ENCODE assay signal across 23 mouse cellular contexts in the genomic region with DNA sequence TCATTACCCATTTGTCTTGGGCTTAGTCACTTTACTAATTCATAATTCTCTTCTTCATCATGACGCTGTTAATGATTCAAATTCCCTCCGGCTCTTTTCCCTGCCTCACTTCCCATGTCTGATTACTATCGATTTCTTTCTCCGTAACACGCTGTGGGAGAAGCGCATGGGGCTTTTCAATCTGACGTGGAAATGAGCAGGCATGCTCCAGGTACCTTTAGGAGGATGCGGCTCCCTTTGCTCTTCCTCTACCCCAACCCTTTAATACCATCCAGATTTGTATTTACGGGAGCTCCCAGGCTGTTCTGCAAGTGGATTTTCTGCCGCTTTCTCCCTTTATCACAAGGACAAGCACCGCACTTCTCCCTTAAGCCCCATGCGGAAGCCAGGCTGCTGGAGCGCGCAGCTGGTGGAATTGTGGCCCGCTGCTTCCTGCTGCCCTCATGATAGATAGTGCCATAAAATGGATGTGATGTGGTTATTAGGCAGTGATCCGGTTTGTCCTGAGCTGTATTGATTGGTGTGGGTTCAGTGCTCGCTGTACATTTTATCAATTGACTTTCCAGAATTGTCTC.
DNase-seq lines count a peak whose midpoint lies in the region; ATAC-seq and TF ChIP-seq lines count a peak whose summit lies in the region.
"Had no signal": no experiment of that assay in that cellular context is flagged by ENCODE, and none has a peak within 500 bp of the region (broad histone marks: within the 10 kb centered on the region; RNA-seq: fewer than 3 reads in every experiment).

No protein-coding gene starts in this region.

- 0 out of 2 replicates have a peak, but pooled peaks cover 2% of the 10 kb centered on the region for H3K4me1 ChIP-seq in neural tube, embryonic 11.5 days (ENCODE audit: control insufficient read depth, insufficient read depth, low read length)
- no peaks in the 10 kb centered on the region for H3K4me1 ChIP-seq in midbrain, embryonic 14.5 days (ENCODE audit: control insufficient read depth, insufficient read depth, low read length)
- H3K4me1 ChIP-seq in neural tube, embryonic 15.5 days = peaks cover 5% of the 10 kb centered on the region; the same call in 1 of the 2 replicates
- H3K4me1 ChIP-seq in lung, postnatal 0 days (ENCODE audit: insufficient read depth, low read depth, low read length) = no peaks in the 10 kb centered on the region
- H3K4me1 ChIP-seq: embryonic facial prominence, embryonic 12.5 days; heart, embryonic 15.5 days; limb, embryonic 10.5 days had no signal

- H3K4me3 ChIP-seq in neural tube, embryonic 11.5 days (ENCODE audit: low read depth, low read length) = no peak overlapping the region
- no peak overlapping the region for H3K4me3 ChIP-seq in midbrain, embryonic 14.5 days (replicated peaks; ENCODE audit: low read depth, low read length)
- H3K4me3 ChIP-seq in neural tube, embryonic 15.5 days (replicated peaks) = peak overlapping the region; percentile 18; the same call in 1 of the 2 replicates
- no peak overlapping the region for H3K4me3 ChIP-seq in lung, postnatal 0 days (ENCODE audit: low read depth, low read length)
- H3K4me3 ChIP-seq: embryonic facial prominence, embryonic 12.5 days; heart, embryonic 15.5 days; limb, embryonic 10.5 days; myocyte had no signal

- H3K9ac ChIP-seq in neural tube, embryonic 11.5 days (ENCODE audit: low read length) = no peak overlapping the region
- no peak overlapping the region for H3K9ac ChIP-seq in midbrain, embryonic 14.5 days (replicated peaks; ENCODE audit: low read length)
- peak overlapping the region; percentile 32; the same call in 1 of the 2 replicates for H3K9ac ChIP-seq in neural tube, embryonic 15.5 days (replicated peaks)
- no peak overlapping the region for H3K9ac ChIP-seq in lung, postnatal 0 days (replicated peaks; ENCODE audit: low read depth)
- H3K9ac ChIP-seq: embryonic facial prominence, embryonic 12.5 days; heart, embryonic 15.5 days; liver, postnatal 0 days had no signal

- TF ChIP-seq EP300 in lung, postnatal 0 days (IDR thresholded peaks at IDR 0.05) = no peak

- no peaks in the 10 kb centered on the region for H3K27me3 ChIP-seq in neural tube, embryonic 11.5 days (ENCODE audit: control insufficient read depth, insufficient read depth, low read length)
- H3K27me3 ChIP-seq in midbrain, embryonic 14.5 days (ENCODE audit: control insufficient read depth, insufficient read depth, low read length) = no peaks in the 10 kb centered on the region
- no peaks in the 10 kb centered on the region for H3K27me3 ChIP-seq in neural tube, embryonic 15.5 days (replicated peaks)
- H3K27me3 ChIP-seq in lung, postnatal 0 days (replicated peaks; ENCODE audit: insufficient read depth, low read length) = no peaks in the 10 kb centered on the region
- H3K27me3 ChIP-seq: embryonic facial prominence, embryonic 12.5 days; heart, embryonic 15.5 days had no signal

- no peak for TF ChIP-seq CTCF in lung, postnatal 0 days (IDR thresholded peaks at IDR 0.05)

- no peaks in the 10 kb centered on the region for H3K9me3 ChIP-seq in neural tube, embryonic 11.5 days (ENCODE audit: control insufficient read depth, low read length)
- H3K9me3 ChIP-seq in midbrain, embryonic 14.5 days (ENCODE audit: control insufficient read depth, low read length) = no peaks in the 10 kb centered on the region
- no peaks in the 10 kb centered on the region for H3K9me3 ChIP-seq in neural tube, embryonic 15.5 days (replicated peaks)
- H3K9me3 ChIP-seq in lung, postnatal 0 days (ENCODE audit: low read length) = no peaks in the 10 kb centered on the region
- H3K9me3 ChIP-seq: embryonic facial prominence, embryonic 12.5 days; heart, embryonic 15.5 days; limb, embryonic 10.5 days had no signal

- DNase-seq in heart, adult 11 months = peak; percentile 61
- DNase-seq in heart, postnatal 4 days = no peak
- DNase-seq in neural tube, embryonic 11.5 days (ENCODE audit: low spot score) = peak; percentile 35
- no peak for DNase-seq in neural tube, embryonic 10.5 days (ENCODE audit: extremely low spot score, low spot score)
- DNase-seq in midbrain, embryonic 14.5 days = peak; percentile 55
- DNase-seq in lung, postnatal 0 days (ENCODE audit: low spot score) = no peak
- DNase-seq: adrenal gland, postnatal 10 days; cerebellum, adult 11 months; cerebellum, postnatal 25 days; gastrocnemius, postnatal 25 days; kidney, postnatal 36 days; liver, postnatal 0 days; lung, postnatal 14 days had no signal

- H3K4me2 ChIP-seq in neural tube, embryonic 11.5 days (ENCODE audit: low read depth) = no peak overlapping the region
- peak overlapping the region; percentile 13; the same call in 1 of the 2 replicates for H3K4me2 ChIP-seq in midbrain, embryonic 14.5 days (ENCODE audit: low read length)
- peak overlapping the region; percentile 51 for H3K4me2 ChIP-seq in neural tube, embryonic 15.5 days
- no peak overlapping the region for H3K4me2 ChIP-seq in lung, postnatal 0 days (replicated peaks; ENCODE audit: low read depth, low read length)
- H3K4me2 ChIP-seq: embryonic facial prominence, embryonic 12.5 days; heart, embryonic 15.5 days had no signal

- ATAC-seq in neural tube, embryonic 11.5 days (ENCODE audit: insufficient read depth, low FRiP score, low TSS enrichment) = no peak
- ATAC-seq in midbrain, embryonic 14.5 days (ENCODE audit: low FRiP score, low TSS enrichment) = no peak
- peak; percentile 63 for ATAC-seq in neural tube, embryonic 15.5 days (ENCODE audit: low FRiP score)
- no peak for ATAC-seq in lung, postnatal 0 days
- ATAC-seq in frontal cortex, adult (ENCODE audit: low TSS enrichment) = no peak
- ATAC-seq: activated CD4-positive, CD25-positive, alpha-beta regulatory T cell, adult 4 months; forebrain, embryonic 14.5 days; intestine, postnatal 0 days; liver, postnatal 0 days had no signal

- WGBS in neural tube, embryonic 11.5 days = 55% methylated on average over 17 of the region's 17 CpGs
- WGBS in midbrain, embryonic 14.5 days = 57% methylated on average over 17 of the region's 17 CpGs
- 19% methylated on average over 17 of the region's 17 CpGs for WGBS in neural tube, embryonic 15.5 days
- WGBS in lung, postnatal 0 days = 85% methylated on average over 17 of the region's 17 CpGs

- no peaks in the 10 kb centered on the region for H3K36me3 ChIP-seq in neural tube, embryonic 11.5 days (ENCODE audit: control insufficient read depth, insufficient read depth, low read length)
- no peaks in the 10 kb centered on the region for H3K36me3 ChIP-seq in midbrain, embryonic 14.5 days (ENCODE audit: control insufficient read depth, insufficient read depth, low read length)
- no peaks in the 10 kb centered on the region for H3K36me3 ChIP-seq in neural tube, embryonic 15.5 days
- H3K36me3 ChIP-seq in lung, postnatal 0 days (ENCODE audit: insufficient read depth, low read length) = no peaks in the 10 kb centered on the region
- H3K36me3 ChIP-seq: embryonic facial prominence, embryonic 12.5 days; G1E; heart, embryonic 15.5 days; limb, embryonic 10.5 days had no signal

- H3K27ac ChIP-seq in neural tube, embryonic 11.5 days (ENCODE audit: low read depth, low read length) = no peak overlapping the region
- peak overlapping the region; percentile 38; the same call in 1 of the 2 replicates for H3K27ac ChIP-seq in midbrain, embryonic 14.5 days (replicated peaks; ENCODE audit: low read depth, low read length)
- peak overlapping the region; percentile 77 for H3K27ac ChIP-seq in neural tube, embryonic 15.5 days (replicated peaks)
- no peak overlapping the region for H3K27ac ChIP-seq in lung, postnatal 0 days (ENCODE audit: low read length)
- H3K27ac ChIP-seq: embryonic facial prominence, embryonic 12.5 days; heart, embryonic 15.5 days; limb, embryonic 10.5 days had no signal

Comparison
In these comparisons a context has a peak if more than half of its experiments do, and no peak if none do; other contexts are left out.
1. DNase-seq: peak in heart, adult 11 months (single experiment), neural tube, embryonic 11.5 days (single experiment) and midbrain, embryonic 14.5 days (single experiment); none in heart, postnatal 4 days (single experiment), neural tube, embryonic 10.5 days (single experiment) and lung, postnatal 0 days (single experiment).
2. H3K27ac ChIP-seq: peak in midbrain, embryonic 14.5 days (single experiment) and neural tube, embryonic 15.5 days (single experiment); none in neural tube, embryonic 11.5 days (single experiment) and lung, postnatal 0 days (single experiment).
3. H3K4me2 ChIP-seq: peak in midbrain, embryonic 14.5 days (single experiment) and neural tube, embryonic 15.5 days (single experiment); none in neural tube, embryonic 11.5 days (single experiment) and lung, postnatal 0 days (single experiment).